Mouse (Mus musculus): Measurements from ENCODE around the gene Rab1a. TPM values are rescaled to one million over a fixed set of nuclear protein-coding genes. Genes with fewer than 3 reads are reported as not detected.
A peak's percentile ranks its signal among the peaks of the same experiment; 100 is the strongest.

The Rab1a gene
- polyA plus RNA-seq, 1 experiment, result 195 TPM

DNA sequence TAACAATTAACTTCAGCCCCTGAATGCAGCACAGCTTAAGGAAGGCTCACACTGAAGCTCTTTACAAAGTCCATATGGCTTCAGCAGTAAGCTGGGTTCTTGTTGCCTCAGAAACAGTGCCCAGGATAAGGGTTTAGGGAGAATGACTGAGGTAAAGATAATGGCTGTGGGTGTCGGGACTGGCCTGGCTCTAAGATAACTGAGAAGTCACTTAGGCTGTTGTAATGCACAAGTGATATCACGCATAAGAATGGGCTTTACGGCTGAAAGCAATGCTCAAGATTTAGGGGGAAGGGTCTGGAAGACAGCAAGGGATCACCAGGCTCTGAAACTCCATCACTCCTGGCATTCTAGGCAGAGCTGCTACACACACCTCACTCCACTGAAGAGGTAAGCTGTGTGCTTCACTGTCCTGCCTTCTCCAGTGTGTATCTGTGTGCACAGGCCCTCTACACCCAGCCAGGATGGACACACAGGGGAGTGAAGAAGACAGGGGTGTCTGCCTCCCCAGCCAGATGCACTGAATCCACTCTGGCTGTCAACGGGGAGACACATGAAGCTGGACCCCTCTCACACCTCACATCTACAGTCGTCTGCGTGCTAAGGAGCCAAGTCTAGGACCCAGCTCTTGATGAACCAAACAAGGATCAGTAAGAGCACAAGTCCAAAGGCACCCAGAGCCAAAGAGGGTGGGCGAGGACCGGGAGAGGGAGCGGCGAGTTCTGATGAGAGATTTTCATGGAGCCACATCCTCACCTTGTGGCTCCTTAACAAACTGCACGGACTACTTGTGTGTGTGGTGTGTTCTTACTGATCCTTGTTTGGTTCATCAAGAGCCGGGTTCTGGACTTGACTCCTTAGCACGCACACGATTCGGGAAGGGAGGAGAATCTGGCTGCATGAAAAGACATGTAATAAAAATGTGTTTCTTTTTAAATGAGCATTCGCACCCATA lies 43.4 kb downstream of the Rab1a start:
- Histone ChIP-seq H3K27ac (ENCODE audit: insufficient read depth, low read length) (no peak overlapping the region), H3K4me1 (ENCODE audit: control insufficient read depth, insufficient read depth, low read length) (peaks cover 10% of the 10 kb centered on the region), H3K4me3 (ENCODE audit: insufficient read depth, low read length) (no peak overlapping the region)
- TF ChIP-seq CTCF (IDR thresholded peaks at IDR 0.05; ENCODE audit: extremely low read depth, insufficient read depth, low read length) (peak; percentile 33; the same call in 1 of the 2 replicates), POLR2A (IDR thresholded peaks at IDR 0.05; ENCODE audit: extremely low read depth, insufficient read depth, low read length) (no peak)

DNA sequence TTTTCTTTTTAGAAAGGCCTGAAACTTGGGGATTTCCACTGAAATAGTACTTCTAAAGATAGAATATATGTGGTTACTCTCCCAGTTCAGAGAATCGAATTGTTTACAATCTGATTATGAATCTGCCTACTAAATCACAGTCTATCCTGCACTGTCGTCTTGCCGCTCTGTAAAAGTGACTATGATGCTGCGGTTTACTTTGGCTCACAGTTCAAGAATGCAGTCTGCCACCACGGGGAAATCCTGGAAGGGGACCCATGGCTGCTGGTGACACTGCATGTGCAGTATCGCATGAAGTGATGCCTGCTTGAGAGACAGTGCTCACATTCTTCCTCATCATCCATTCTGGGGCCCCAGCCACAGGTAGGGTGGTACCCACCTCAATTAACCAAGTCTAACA lies 44.1 kb downstream of the Rab1a start:
- H3K27ac ChIP-seq (ENCODE audit: insufficient read depth, low read length), result no peak overlapping the region
- TF ChIP-seq POLR2A (IDR thresholded peaks at IDR 0.05; ENCODE audit: extremely low read depth, insufficient read depth, low read length), result no peak
- TF ChIP-seq CTCF (IDR thresholded peaks at IDR 0.05; ENCODE audit: extremely low read depth, insufficient read depth, low read length), result no peak

DNA sequence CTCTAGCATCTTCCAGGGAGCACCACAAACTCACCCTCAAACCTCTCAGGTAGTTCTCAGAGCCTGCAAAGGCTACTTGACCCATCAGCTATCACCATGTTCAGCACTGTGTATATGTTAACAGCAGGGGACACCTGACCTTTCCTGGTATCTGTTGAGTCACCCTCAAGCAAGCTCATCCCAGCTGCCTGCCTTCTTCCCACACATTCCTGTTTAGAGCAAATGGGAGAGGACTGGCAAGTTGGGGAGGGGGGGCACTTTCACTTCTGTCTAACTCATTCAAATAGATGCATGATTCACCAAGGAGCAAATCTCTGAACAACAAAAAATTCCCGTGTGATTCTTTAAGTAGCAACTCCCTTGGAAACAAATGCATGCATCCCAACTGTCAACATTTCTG lies 45.4 kb downstream of the Rab1a start:
- Histone ChIP-seq H3K4me3 (ENCODE audit: insufficient read depth, low read length) (no peak overlapping the region), H3K4me1 (ENCODE audit: control insufficient read depth, insufficient read depth, low read length) (peaks cover 10% of the 10 kb centered on the region), H3K27ac (ENCODE audit: insufficient read depth, low read length) (no peak overlapping the region)
- no peak for TF ChIP-seq CTCF (IDR thresholded peaks at IDR 0.05; ENCODE audit: extremely low read depth, insufficient read depth, low read length)
- TF ChIP-seq POLR2A (IDR thresholded peaks at IDR 0.05; ENCODE audit: extremely low read depth, insufficient read depth, low read length), result no peak

More for the DNA sequence above, 44.1 kb downstream of the Rab1a start:
- Histone ChIP-seq H3K4me1 (ENCODE audit: control insufficient read depth, insufficient read depth, low read length) (peaks cover 10% of the 10 kb centered on the region), H3K4me3 (ENCODE audit: insufficient read depth, low read length) (no peak overlapping the region)

DNA sequence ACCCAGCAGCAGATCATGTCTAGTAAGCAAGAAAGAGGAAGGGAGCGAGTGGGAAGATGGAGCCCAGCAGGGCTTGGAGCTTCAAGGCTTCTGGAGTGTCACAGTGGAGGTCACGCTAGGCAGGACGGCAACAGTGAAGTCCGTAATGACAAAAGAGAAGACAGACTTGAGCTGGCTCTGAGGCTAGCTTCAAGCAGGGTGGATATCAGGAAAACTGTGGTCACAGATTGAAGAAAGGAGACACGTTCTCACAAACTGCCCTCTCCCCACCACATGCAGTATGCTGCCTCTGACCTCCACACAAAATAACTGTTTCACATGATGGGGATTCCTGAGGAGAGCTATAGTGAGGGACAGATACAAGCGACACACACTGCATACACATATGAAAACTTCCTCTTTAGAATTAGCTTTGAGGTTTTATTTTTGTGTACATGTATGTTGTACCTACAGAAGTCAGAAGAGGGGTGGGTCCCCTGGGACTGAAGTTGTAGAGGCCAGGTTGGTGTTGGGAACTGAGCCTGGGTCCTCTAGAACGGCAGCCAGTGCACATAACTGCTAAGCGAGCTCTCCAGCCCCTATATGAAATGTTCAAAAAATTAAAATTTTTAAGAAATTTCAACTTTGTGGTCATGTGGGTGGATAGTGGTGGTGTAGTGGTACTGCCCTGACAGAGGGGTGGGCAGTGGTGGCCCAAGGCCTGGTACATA lies 46.1 kb downstream of the Rab1a start:
- Histone ChIP-seq H3K27ac (ENCODE audit: insufficient read depth, low read length) (no peak overlapping the region), H3K4me3 (ENCODE audit: insufficient read depth, low read length) (no peak overlapping the region), H3K4me1 (ENCODE audit: control insufficient read depth, insufficient read depth, low read length) (peaks cover 10% of the 10 kb centered on the region)
- TF ChIP-seq POLR2A (IDR thresholded peaks at IDR 0.05; ENCODE audit: extremely low read depth, insufficient read depth, low read length), result no peak
- TF ChIP-seq CTCF (IDR thresholded peaks at IDR 0.05; ENCODE audit: extremely low read depth, insufficient read depth, low read length), result no peak

DNA sequence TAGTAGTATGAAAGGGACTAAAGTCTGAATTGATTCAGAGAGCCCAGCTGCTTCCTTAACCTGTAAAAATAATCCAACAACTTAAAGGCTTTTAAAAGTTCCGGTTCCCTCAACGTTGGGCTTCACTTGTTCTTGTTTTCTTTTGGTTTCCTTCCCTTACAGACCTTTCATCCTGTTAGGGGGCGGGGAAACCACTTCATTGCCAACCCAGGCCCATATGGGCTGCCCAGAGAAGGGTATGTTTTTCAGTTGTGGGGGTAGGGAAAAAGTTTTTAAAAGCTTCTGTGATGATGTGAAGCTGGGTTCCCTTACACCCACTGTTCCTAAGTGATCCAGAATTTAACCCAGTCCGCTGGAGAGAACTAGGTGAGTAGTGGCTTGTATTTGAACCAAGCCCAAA lies 47.0 kb downstream of the Rab1a start:
- peaks cover 10% of the 10 kb centered on the region for H3K4me1 ChIP-seq (ENCODE audit: control insufficient read depth, insufficient read depth, low read length)
- TF ChIP-seq CTCF (IDR thresholded peaks at IDR 0.05; ENCODE audit: extremely low read depth, insufficient read depth, low read length), result no peak
- no peak for TF ChIP-seq POLR2A (IDR thresholded peaks at IDR 0.05; ENCODE audit: extremely low read depth, insufficient read depth, low read length)
- H3K27ac ChIP-seq (ENCODE audit: insufficient read depth, low read length), result no peak overlapping the region
- H3K4me3 ChIP-seq (ENCODE audit: insufficient read depth, low read length), result peak overlapping the region; percentile 57

DNA sequence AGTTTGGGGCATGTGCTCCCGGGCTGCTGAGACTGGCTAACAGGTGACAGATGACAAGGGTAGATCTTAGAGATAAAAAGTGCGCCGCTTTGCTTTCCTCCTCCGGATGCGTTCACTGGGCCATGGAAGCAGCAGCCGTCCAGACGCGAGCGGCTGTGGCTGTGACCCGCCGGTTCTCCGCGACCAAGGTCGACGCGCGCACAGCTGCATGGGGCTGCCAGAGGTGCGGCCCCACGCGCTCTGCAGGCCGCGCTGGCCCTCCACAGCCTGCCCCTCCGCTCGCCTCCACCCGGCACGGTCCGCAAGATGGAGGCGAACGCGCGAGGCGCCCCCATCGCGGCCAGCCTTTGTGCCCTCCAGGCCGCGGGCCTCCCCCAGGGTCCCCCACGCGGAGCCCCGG lies 47.6 kb downstream of the Rab1a start:
- no peak for TF ChIP-seq CTCF (IDR thresholded peaks at IDR 0.05; ENCODE audit: extremely low read depth, insufficient read depth, low read length)
- no peak for TF ChIP-seq POLR2A (IDR thresholded peaks at IDR 0.05; ENCODE audit: extremely low read depth, insufficient read depth, low read length)
- H3K4me3 ChIP-seq (ENCODE audit: insufficient read depth, low read length), result peak overlapping the region; percentile 57
- H3K4me1 ChIP-seq (ENCODE audit: control insufficient read depth, insufficient read depth, low read length), result peaks cover 10% of the 10 kb centered on the region
- H3K27ac ChIP-seq (ENCODE audit: insufficient read depth, low read length), result peak overlapping the region; percentile 69

DNA sequence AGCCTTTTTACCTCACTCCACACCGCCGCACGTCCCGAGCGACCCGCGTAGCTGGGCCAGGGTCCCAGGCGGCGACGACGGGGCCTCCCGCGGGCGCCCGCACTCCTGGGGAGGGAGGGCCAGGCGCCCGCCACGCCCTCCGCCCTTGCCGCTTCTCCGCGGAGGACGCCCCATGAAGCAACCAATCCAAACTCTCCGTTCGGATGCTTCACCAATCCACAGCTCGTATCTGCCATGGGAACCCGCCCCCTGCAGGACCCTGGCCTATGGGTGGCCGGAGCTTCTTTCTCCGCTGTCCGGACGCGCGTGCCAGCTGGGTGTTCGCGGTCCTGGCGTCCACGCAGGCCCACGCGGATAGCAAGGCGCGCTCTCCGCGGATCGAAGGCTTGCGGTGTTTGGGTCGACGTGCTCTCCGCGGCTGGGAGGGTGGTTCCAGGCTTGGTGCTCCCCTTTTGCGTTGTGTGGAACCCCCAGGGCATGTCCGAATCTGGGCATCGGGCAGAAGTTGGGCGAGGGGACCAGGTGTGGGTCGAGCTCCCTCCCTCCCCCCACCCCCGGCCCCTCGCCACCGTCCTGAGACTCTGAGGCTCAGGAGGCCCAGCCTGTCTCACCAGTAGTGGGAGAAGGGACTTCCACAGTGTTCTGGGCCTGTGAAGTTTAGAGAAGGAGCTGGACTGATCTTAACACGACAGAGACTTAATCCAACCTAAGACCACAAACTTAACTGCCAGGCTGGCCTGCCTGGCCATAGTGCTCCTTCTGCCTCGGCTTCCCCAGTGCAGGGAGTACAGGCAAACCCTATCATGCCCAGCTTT lies 48.3 kb downstream of the Rab1a start, which contains the start of gene Cep68:
Cep68 (minus strand) TSS at position 134 of the 815 bp plus-strand sequence.
- Histone ChIP-seq H3K27ac (ENCODE audit: insufficient read depth, low read length) (peak within 1 kb of the TSS; percentile 69), H3K4me3 (ENCODE audit: insufficient read depth, low read length) (peak within 1 kb of the TSS; percentile 57), H3K4me1 (ENCODE audit: control insufficient read depth, insufficient read depth, low read length) (peaks cover 10% of the 10 kb centered on the region)
- TF ChIP-seq CTCF (IDR thresholded peaks at IDR 0.05; ENCODE audit: extremely low read depth, insufficient read depth, low read length) (no peak), POLR2A (IDR thresholded peaks at IDR 0.05; ENCODE audit: extremely low read depth, insufficient read depth, low read length) (0 out of 2 replicates have a peak, but pooled peaks have one; percentile 41)

DNA sequence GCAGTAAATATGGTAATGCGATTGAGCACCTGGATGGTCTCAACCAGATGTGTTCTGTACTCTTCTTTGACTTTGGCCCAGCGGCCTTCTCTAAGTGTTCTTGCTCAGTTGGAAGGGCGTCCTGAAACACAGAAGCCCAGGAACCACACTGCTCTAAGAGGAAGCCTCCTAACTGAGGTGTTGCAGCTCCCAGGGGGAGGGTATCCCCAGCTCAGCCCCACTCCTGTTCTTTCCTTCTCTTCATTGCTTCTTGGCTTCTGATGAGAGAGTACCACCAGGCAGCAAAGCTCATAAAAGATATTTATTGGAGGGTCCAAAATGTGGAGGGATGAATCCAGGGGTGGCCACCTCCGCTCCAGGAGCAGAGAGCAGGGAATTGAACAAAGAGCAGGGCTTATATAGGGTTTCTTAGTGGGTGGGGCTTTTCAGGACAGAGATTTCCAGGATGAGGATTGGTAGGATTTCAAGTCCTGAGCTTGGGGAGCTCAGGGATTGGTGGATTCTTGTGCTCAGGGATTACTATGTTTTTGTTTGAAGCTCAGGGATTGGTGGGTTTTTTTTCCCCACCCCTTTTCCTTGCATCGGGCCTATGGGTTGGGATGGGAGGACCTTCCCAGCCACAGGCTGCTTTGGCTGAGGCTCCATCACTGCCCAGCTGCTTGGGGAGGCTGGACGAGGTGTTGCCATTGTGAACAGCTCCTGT lies 49.4 kb downstream of the Rab1a start:
- peaks cover 10% of the 10 kb centered on the region; the same call in 1 of the 2 replicates for H3K4me1 ChIP-seq (ENCODE audit: control insufficient read depth, insufficient read depth, low read length)
- TF ChIP-seq POLR2A (IDR thresholded peaks at IDR 0.05; ENCODE audit: extremely low read depth, insufficient read depth, low read length), result no peak
- no peak overlapping the region for H3K27ac ChIP-seq (ENCODE audit: insufficient read depth, low read length)
- H3K4me3 ChIP-seq (ENCODE audit: insufficient read depth, low read length), result no peak overlapping the region

Measured in cortical plate, adult 2 months (tissue).